Mouse (Mus musculus): ENCODE measurements around the gene Nanog.

The Nanog gene

GRCm38 (mm10) chr6:122762480-122762879 is 55.2 kb downstream of the Nanog start:
- DNase-seq (ENCODE audit: low spot score in 2 of 2) = no peak

DNA sequence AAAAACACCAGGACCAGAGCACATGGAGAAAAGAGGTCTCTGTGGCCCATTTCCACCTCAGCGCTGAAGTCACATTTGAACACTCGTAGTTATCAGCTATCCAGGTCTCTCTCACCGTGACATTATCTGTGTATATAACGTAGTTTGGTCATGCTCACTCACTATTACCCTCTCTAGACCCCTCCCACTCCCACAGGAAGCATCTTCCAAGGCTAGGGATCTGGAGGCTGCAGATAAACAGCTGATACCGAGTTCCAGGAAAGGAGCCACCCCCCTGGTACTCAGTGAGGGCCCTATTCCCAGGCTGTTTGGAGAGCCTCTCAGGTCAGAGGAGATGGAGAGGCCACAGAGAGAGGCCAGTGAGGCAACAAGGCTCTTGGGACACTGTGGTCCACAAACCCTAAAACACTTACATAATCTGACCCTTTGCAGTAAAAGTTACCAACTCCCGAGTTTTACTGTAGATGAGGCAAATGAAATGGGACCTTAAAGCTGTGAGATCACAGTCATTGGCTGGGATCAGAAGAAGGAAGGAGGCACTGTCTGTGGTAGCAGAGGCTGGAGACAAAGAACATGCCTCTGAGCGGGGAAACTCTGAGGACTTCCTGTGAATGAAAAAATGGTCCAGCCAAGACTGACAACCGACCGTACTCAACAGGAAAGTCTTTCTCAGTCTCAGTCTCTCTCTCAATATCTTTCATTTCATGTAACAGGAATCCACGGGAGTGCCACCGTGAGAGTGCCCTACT is 55.8 kb downstream of the Nanog start:
- DNase-seq (ENCODE audit: low spot score in 2 of 2) = no peak

- no peak for DNase-seq (ENCODE audit: low spot score in 2 of 2)
Measured at GRCm38 (mm10) chr6:122763844-122764445, 56.7 kb downstream of the Nanog start.

Measured in urinary bladder, adult 18-20 months (tissue).